Mouse (Mus musculus): Measurements from ENCODE around the gene Thsd1.
A peak's percentile ranks its signal among the peaks of the same experiment; 100 is the strongest.

Gene Thsd1

GRCm38 (mm10) chr8:22227061-22227877 lies at the start of gene Thsd1:
Thsd1 (plus strand) TSS chr8:22227313.
- DNase-seq: peak; percentile 89

GRCm38 (mm10) chr8:22184884-22185283 lies 42.2 kb upstream of the Thsd1 start:
- peak; percentile 27 for DNase-seq

GRCm38 (mm10) chr8:22185431-22186397 lies 41.4 kb upstream of the Thsd1 start, which contains the start of gene Ckap2:
Ckap2 (minus strand) TSS chr8:22185819.
- DNase-seq: peak; percentile 94

- peak; percentile 90 for DNase-seq
These were observed 34.3 kb upstream of the Thsd1 start, which contains the start of gene Vps36 for GRCm38 (mm10) chr8:22192660-22193431. Vps36 (plus strand) TSS chr8:22192809.

GRCm38 (mm10) chr8:22193432-22194010 lies 33.6 kb upstream of the Thsd1 start:
- peak; percentile 18 for DNase-seq

- DNase-seq: no peak
These were observed 29.2 kb upstream of the Thsd1 start for GRCm38 (mm10) chr8:22197914-22198313.

GRCm38 (mm10) chr8:22199481-22199880 lies 27.6 kb upstream of the Thsd1 start:
- no peak for DNase-seq

- no peak for DNase-seq
These were observed 19.6 kb upstream of the Thsd1 start for GRCm38 (mm10) chr8:22207535-22207934.

- peak; percentile 59 for DNase-seq
These were observed 18.1 kb upstream of the Thsd1 start for GRCm38 (mm10) chr8:22209012-22209411.

GRCm38 (mm10) chr8:22214826-22215225 lies 12.3 kb upstream of the Thsd1 start:
- no peak for DNase-seq

GRCm38 (mm10) chr8:22226361-22226760 lies 752 bp upstream of the Thsd1 start:
- DNase-seq: no peak

GRCm38 (mm10) chr8:22228621-22229020 lies 1.5 kb downstream of the Thsd1 start:
- DNase-seq: peak; percentile 52

GRCm38 (mm10) chr8:22242986-22243385 lies 15.9 kb downstream of the Thsd1 start:
- no peak for DNase-seq

GRCm38 (mm10) chr8:22245663-22246062 lies 18.6 kb downstream of the Thsd1 start:
- DNase-seq: no peak

- no peak for DNase-seq
These were observed 20.8 kb downstream of the Thsd1 start for GRCm38 (mm10) chr8:22247956-22248355.

GRCm38 (mm10) chr8:22249080-22249479 lies 22.0 kb downstream of the Thsd1 start:
- no peak for DNase-seq

GRCm38 (mm10) chr8:22258946-22259450 lies 31.9 kb downstream of the Thsd1 start:
- DNase-seq: peak; percentile 57

GRCm38 (mm10) chr8:22259531-22259930 lies 32.4 kb downstream of the Thsd1 start:
- DNase-seq: peak; percentile 46

- peak; percentile 64 for DNase-seq
These were observed 33.1 kb downstream of the Thsd1 start for GRCm38 (mm10) chr8:22260091-22260722.

GRCm38 (mm10) chr8:22262267-22262666 lies 35.2 kb downstream of the Thsd1 start:
- peak; percentile 47 for DNase-seq

GRCm38 (mm10) chr8:22264292-22264691 lies 37.2 kb downstream of the Thsd1 start:
- DNase-seq: no peak

Data from lung, postnatal 10 days (tissue).